Mouse (Mus musculus): ENCODE results near the gene Vps29. TPM values are rescaled to one million over a fixed set of nuclear protein-coding genes. Genes with fewer than 3 reads are reported as not detected.
"Not testable (repeated sequence)": the region's sequence is repeated elsewhere in the genome, so short reads cannot be mapped to it uniquely, and the experiment has no call there.

Gene Vps29
- polyA plus RNA-seq, 1 experiment from 2014 or later, result 327 TPM

DNA sequence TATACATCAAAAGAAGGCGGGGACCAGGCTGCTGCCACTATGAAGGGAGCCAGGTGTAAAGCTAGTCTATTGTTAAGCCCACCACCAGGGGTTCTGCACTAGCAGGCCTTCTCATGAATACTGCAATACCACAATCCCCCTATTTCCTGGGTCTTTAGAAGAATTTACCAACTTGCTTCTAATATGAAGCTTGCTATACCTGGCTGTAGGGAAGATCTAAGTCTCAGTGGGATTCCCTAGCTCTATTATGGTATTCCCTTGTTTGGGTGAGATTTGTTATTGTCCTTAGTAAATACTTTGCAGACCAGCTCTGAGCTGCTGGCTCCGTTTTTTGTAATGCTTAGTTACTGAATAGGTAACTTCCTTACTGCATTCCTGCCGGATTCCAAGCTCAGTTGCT is 35.2 kb upstream of the Vps29 start:
- peaks cover 58% of the 10 kb centered on the region for H3K36me3 ChIP-seq
- H3K9me3 ChIP-seq; H3K4me2 ChIP-seq; H3K4me3 ChIP-seq; H3K27ac ChIP-seq (replicated peaks); ATAC-seq (ENCODE audit: low read depth); H3K9ac ChIP-seq; H3K4me1 ChIP-seq (replicated peaks); H3K27me3 ChIP-seq: not testable (repeated sequence)
- WGBS, result 81% methylated on average over 3 of the region's 3 CpGs

DNA sequence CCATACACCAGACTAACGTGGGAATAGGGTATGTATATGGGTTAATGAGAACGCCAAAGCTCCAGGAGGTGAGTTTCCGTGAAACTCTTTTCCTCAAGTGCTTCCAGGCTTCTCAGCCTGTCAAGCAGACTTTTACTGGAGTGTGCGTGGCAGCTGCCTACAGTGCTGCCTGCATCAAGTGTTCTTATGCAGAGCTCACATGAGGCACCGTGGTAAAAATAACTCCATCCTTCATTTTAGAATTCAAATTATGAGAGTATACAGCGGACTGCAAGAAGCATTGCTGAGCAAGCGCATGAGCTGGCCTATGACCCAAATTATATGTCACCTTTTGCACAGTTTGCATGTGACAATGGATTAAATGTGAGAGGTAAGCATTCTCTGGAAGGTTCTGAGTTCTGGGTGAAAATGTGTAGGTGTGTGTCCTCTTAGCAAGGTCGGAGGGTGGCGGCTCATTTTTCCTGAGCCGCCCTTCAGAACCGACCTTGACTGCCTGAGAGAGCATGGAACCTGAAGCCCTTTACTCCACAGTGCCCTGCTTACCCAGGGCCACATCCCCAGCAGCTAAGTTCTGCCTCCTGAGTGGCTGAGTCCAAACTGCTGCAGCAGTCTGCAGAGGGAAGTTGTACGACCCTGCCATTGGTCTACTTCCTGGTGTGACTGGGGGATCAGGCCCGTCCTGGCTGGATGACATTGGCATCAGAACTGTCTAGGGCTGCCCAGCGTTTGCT is 34.5 kb upstream of the Vps29 start:
- Histone ChIP-seq H3K9ac (no peak overlapping the region), H3K4me3 (no peak overlapping the region), H3K27me3 (no peaks in the 10 kb centered on the region), H3K4me2 (no peak overlapping the region), H3K9me3 (no peaks in the 10 kb centered on the region), H3K27ac (replicated peaks) (no peak overlapping the region), H3K4me1 (replicated peaks) (no peaks in the 10 kb centered on the region; the same call in 1 of the 2 replicates), H3K36me3 (peaks cover 57% of the 10 kb centered on the region)
- 83% methylated on average over 14 of the region's 14 CpGs for WGBS
- ATAC-seq (ENCODE audit: low read depth), result no peak

DNA sequence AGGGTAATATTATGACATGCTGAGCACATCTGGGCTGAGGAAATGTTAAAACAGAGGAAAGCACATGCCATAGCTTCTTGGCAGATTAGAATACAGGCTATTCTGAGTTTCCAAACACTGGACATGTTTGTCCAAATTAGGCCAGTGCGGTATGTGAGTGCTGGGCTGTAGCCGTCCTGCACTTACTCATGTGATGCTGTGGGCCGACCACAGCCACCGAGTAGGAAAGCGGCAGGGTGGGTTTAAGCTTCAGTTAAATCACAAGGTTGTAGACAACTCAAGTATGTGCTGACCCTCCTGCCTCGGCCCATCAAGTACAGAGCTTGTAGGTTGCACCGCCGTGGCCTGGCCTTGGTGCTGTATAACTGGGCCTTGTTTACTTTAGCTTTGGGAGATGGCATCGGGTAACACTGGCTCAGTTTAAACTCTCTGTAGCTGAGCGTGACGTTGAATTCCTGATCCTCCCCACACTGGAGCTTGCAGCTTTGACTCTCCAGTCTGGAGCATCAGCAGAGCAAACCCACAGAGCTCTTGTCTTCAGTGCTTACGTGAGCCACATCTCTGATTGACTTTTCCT is 33.9 kb upstream of the Vps29 start:
- no peak for ATAC-seq (ENCODE audit: low read depth)
- Histone ChIP-seq H3K9me3 (no peaks in the 10 kb centered on the region), H3K4me3 (no peak overlapping the region), H3K36me3 (peaks cover 57% of the 10 kb centered on the region), H3K27me3 (no peaks in the 10 kb centered on the region), H3K27ac (replicated peaks) (no peak overlapping the region), H3K9ac (no peak overlapping the region), H3K4me2 (no peak overlapping the region), H3K4me1 (replicated peaks) (no peaks in the 10 kb centered on the region)
- 81% methylated on average over 12 of the region's 12 CpGs for WGBS

DNA sequence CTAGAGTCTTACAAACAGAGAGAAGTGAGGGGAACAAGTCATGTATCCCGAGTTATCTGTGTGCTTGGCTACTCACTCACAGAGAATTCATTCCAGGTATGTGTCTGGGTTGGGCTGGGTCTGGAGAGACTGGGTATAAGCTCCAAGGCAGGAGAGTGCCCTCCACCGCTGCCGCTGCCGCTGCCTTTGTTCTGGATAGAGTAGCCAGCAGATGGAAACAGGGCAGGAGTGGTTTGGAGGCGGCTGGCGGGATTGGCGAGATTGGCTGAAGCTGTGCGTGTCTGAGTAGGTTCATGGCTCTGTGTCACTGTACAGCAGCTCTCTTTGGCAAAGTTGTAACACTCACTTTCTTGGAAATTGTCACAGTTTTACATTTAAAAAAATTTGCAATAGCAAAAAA is 30.6 kb upstream of the Vps29 start:
- Histone ChIP-seq H3K4me2 (no peak overlapping the region), H3K27me3 (no peaks in the 10 kb centered on the region), H3K27ac (replicated peaks) (no peak overlapping the region), H3K4me3 (no peak overlapping the region), H3K36me3 (peaks cover 68% of the 10 kb centered on the region), H3K9ac (no peak overlapping the region), H3K4me1 (replicated peaks) (no peaks in the 10 kb centered on the region), H3K9me3 (no peaks in the 10 kb centered on the region)
- no peak for ATAC-seq (ENCODE audit: low read depth)
- WGBS, result 71% methylated on average over 8 of the region's 8 CpGs

DNA sequence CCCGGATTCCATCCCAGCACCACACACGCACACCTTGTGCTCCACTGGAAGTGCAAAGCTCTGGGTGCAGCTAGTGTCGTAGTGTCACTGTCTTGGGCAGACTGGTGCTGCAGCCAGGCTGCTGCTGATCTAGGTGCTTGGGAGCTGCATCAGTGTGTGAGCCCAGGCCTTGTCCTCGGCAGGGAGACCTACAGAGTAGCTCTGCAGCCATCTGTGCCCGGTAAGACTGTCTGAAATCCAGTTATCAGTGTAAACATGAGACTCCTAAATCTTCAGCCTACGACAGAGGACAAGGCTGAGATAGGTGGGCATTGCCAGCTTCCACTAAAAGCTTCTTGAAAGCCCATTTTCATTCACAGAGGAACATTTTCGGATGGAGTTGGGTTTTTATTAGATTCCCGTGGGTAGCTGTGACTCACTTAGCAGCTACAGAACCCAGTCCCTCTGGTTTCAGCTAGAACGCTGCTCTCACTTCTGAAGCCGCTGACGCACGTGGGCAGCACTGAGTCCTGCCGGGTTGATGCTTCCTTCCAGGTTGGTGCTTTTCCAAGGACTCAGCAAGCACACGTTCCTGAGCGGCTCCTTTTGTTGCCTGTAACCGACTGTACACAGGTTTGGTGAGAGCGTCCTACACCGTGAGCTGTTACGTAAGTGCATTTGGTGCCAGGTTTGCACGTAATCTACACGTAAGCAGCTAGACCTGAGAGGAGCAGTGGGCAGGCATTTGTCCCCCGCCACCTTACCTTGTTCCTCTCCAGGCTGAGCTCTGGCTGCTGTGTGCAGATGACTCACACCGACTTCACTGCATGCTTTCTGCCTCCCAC is 29.3 kb upstream of the Vps29 start:
- H3K27me3 ChIP-seq, result no peaks in the 10 kb centered on the region
- H3K4me1 ChIP-seq (replicated peaks), result no peaks in the 10 kb centered on the region
- no peak overlapping the region for H3K4me2 ChIP-seq
- peaks cover 69% of the 10 kb centered on the region for H3K36me3 ChIP-seq
- no peak for ATAC-seq (ENCODE audit: low read depth)
- no peak overlapping the region for H3K9ac ChIP-seq
- H3K4me3 ChIP-seq, result no peak overlapping the region
- H3K9me3 ChIP-seq, result no peaks in the 10 kb centered on the region
- 92% methylated on average over 23 of the region's 23 CpGs for WGBS
- no peak overlapping the region for H3K27ac ChIP-seq (replicated peaks)

DNA sequence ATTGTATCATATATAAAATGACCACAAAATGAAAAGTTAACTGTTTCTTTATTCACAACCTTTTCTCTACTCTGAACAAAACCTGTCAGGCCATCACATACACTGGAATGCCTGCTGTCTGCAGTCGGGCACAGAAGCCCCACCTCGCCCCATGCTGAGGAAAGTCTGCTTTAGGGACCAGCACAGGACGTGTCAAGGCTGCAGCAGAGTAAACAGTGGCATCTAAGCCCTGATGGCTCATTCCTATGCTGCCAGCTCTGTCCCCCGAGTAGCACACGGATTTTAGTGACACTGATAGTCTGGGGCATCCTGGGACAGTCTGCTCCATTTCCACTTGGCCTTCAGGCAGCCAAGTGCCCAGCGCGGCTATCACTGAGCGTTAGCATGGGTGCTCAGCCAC is 28.7 kb upstream of the Vps29 start:
- no peaks in the 10 kb centered on the region for H3K27me3 ChIP-seq
- H3K4me1 ChIP-seq (replicated peaks), result no peaks in the 10 kb centered on the region
- no peak overlapping the region for H3K9ac ChIP-seq
- ATAC-seq (ENCODE audit: low read depth), result no peak
- 89% methylated on average over 8 of the region's 8 CpGs for WGBS
- no peak overlapping the region for H3K4me2 ChIP-seq
- H3K9me3 ChIP-seq, result no peaks in the 10 kb centered on the region
- peaks cover 62% of the 10 kb centered on the region for H3K36me3 ChIP-seq
- no peak overlapping the region for H3K4me3 ChIP-seq
- H3K27ac ChIP-seq (replicated peaks), result no peak overlapping the region

DNA sequence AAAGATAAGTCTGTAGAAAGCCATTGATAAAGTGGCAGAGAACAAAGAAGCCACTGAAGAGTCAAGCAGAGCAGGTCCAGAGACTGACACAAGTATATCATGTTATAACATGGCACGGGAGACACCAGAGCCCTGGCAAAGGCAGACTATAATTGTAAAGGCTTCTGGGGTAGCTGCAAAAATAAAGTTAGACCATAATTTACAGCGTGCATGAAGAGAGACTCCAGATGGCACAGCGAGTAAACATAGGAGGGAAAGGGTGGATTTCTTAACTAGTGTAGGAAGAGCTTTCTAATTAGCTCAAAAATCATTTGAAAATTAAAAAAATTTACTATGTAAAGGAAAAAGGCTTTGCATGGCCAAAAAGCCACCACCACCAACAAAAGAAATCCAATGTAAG is 26.9 kb upstream of the Vps29 start:
- no peak overlapping the region for H3K4me2 ChIP-seq
- no peaks in the 10 kb centered on the region for H3K9me3 ChIP-seq
- peaks cover 44% of the 10 kb centered on the region for H3K36me3 ChIP-seq
- H3K27ac ChIP-seq (replicated peaks), result no peak overlapping the region
- H3K4me3 ChIP-seq, result no peak overlapping the region
- no peak overlapping the region for H3K9ac ChIP-seq
- no peaks in the 10 kb centered on the region for H3K27me3 ChIP-seq
- no peaks in the 10 kb centered on the region for H3K4me1 ChIP-seq (replicated peaks)
- no peak for ATAC-seq (ENCODE audit: low read depth)
- 92% methylated on average over 3 of the region's 3 CpGs for WGBS

DNA sequence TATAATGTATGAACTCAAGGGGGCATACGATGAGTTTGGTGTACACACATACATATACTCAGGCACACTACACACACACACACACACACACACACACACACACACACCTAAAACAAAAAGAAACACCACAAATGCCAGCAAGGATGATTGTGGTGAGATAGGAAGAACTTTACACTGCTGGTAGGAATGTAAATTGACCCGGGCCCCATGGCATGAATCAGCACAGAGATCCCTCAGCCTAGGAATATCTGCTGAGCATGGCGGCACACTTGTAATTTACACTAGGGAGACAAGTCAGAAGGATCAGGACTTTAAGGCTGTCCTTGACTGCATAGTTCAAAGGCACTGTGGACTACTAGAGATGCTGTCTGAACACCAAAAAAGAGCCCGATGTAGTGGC is 23.9 kb upstream of the Vps29 start:
- no peaks in the 10 kb centered on the region for H3K27me3 ChIP-seq
- no peaks in the 10 kb centered on the region for H3K9me3 ChIP-seq
- peaks cover 27% of the 10 kb centered on the region for H3K36me3 ChIP-seq
- H3K27ac ChIP-seq (replicated peaks), result no peak overlapping the region
- no peak overlapping the region for H3K4me3 ChIP-seq
- 93% methylated on average over 4 of the region's 4 CpGs for WGBS
- no peaks in the 10 kb centered on the region for H3K4me1 ChIP-seq (replicated peaks)
- no peak overlapping the region for H3K4me2 ChIP-seq
- H3K9ac ChIP-seq, result no peak overlapping the region
- no peak for ATAC-seq (ENCODE audit: low read depth)

DNA sequence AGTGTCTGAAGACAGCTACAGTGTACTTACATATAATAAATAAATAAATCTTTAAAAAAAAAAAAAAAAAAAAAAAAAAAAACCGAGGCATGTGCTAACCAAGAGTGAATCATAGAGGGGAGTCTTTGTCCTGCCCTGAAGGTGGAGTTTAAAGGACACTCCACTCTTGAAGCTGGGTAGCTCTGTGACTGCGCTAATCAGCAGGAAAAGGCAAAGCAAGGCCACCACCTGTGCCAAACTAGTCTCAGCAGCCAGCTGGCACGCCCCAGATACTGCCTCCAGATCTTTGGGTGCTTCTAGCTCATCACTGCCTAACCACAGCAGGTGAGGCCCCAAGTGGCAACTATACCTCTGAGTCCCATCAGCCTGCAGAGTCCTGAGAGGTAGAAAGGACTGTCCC is 19.5 kb upstream of the Vps29 start:
- ATAC-seq (ENCODE audit: low read depth), result no peak

DNA sequence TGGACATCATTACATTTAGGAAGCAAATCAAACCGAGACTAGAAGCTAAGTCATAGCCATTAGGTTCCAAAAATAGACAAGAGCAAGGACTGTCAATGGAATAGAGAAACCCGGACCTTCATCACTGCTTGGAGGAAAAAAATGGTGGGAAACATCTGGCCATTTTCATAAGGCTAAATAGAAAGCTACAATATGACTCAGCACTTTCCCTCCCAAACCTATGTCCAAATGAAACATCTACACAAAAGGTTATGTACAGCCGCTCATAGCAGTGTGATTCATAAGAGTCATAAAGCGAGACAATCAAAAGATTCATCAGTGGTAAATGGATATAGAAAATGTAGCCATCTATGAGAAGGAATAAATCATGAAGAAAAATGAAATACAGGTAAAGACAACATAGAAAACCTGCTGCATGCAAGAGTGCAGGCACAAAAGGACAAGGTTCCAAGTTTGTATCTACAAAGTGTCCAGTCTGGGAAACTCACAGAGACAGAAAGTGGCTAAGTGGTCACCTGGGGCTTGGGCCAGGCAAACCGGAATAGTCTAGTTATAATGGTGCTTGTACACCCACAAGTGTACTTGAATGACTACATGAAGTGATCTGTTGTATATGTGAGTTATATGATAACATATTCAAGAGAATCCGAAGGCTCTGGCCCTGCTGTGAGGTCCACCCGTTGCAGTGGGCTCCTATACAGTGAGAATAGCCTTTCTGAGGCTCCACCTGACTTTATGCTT is 17.4 kb upstream of the Vps29 start:
- Histone ChIP-seq H3K4me2 (no peak overlapping the region), H3K27ac (replicated peaks) (no peak overlapping the region), H3K4me1 (replicated peaks) (no peaks in the 10 kb centered on the region), H3K36me3 (no peaks in the 10 kb centered on the region), H3K9ac (no peak overlapping the region), H3K27me3 (no peaks in the 10 kb centered on the region), H3K9me3 (no peaks in the 10 kb centered on the region), H3K4me3 (no peak overlapping the region)
- ATAC-seq (ENCODE audit: low read depth), result no peak
- 88% methylated on average over 7 of the region's 7 CpGs for WGBS

More for the DNA sequence above, 19.5 kb upstream of the Vps29 start:
- Histone ChIP-seq H3K4me2 (no peak overlapping the region), H3K27me3 (no peaks in the 10 kb centered on the region), H3K36me3 (no peaks in the 10 kb centered on the region), H3K27ac (replicated peaks) (no peak overlapping the region), H3K4me3 (no peak overlapping the region), H3K9ac (no peak overlapping the region), H3K9me3 (no peaks in the 10 kb centered on the region), H3K4me1 (replicated peaks) (no peaks in the 10 kb centered on the region)
- 79% methylated on average over 3 of the region's 3 CpGs for WGBS

DNA sequence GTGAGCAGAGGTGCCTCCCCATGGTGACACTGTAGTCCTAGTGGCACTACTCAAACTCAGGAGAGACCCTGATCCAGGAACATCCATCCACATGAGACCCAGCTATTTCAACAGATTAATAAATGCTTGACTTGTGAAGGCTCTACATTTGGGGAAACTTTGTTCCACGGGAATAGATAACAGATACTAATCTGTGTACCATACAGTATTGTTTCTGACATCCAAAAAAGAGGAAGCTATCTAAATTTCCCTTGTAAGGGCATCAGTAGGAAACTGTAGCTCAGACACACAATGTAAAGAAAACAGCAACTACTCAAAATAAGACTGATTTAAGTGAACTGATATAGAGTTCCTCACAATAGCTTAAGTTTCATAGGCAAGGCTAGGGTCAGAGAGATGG is 11.3 kb upstream of the Vps29 start:
- 85% methylated on average over 1 of the region's 1 CpGs for WGBS
- Histone ChIP-seq H3K27me3 (no peaks in the 10 kb centered on the region), H3K9me3 (no peaks in the 10 kb centered on the region), H3K4me2 (no peak overlapping the region), H3K27ac (replicated peaks) (no peak overlapping the region), H3K9ac (0 out of 2 replicates have a peak overlapping the region, but pooled peaks have one; percentile 26), H3K4me3 (no peak overlapping the region), H3K36me3 (no peaks in the 10 kb centered on the region), H3K4me1 (replicated peaks) (0 out of 2 replicates have a peak, but pooled peaks cover 7% of the 10 kb centered on the region)
- ATAC-seq (ENCODE audit: low read depth), result no peak

DNA sequence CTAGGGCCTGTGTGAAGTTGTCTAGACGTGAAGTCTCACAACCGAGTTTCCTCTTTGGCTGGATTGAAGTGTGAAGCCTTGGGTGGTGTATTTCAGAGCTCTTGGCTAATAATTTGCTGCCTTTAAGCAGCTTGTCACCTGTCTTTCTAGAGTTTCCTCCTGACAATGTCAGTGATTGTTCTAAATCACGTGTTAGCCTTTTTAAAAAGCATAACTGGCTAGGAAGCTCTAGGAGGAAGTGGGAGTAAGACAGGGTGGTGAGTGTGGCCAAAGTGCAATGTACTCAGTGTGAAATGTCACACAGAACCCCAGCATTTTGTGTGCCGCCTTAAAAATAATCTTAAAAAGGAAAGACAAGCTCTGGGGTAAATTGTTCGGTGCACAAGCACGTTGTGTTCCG is 10.4 kb upstream of the Vps29 start:
- H3K4me2 ChIP-seq, result no peak overlapping the region
- no peaks in the 10 kb centered on the region for H3K9me3 ChIP-seq
- H3K4me3 ChIP-seq, result no peak overlapping the region
- WGBS, result 49% methylated on average over 7 of the region's 7 CpGs
- H3K27ac ChIP-seq (replicated peaks), result 0 out of 2 replicates have a peak overlapping the region, but pooled peaks have one; percentile 18
- H3K4me1 ChIP-seq (replicated peaks), result 0 out of 2 replicates have a peak, but pooled peaks cover 7% of the 10 kb centered on the region
- no peaks in the 10 kb centered on the region for H3K36me3 ChIP-seq
- H3K27me3 ChIP-seq, result no peaks in the 10 kb centered on the region
- H3K9ac ChIP-seq, result no peak overlapping the region
- no peak for ATAC-seq (ENCODE audit: low read depth)

Measured in neural tube, embryonic 13.5 days (tissue).